Mouse (Mus musculus) cortical plate, adult 2 months (tissue): ENCODE data around the gene Rasal2.

ENCODE experiments used
- CTCF ChIP-seq: fragments of 200-500 bp; IDR thresholded peaks from 2 replicates; pipeline ENCODE4 v1.5.1; 2011; ENCODE audit warnings: mild to moderate bottlenecking, control low read depth, low read length; ENCODE audit not compliant: insufficient read depth; ENCODE audit errors: extremely low read depth
- POLR2A ChIP-seq: fragments of 200-500 bp; IDR thresholded peaks from 2 replicates; pipeline ENCODE4 v1.6.1; 2011; ENCODE audit warnings: mild to moderate bottlenecking, low read length, control low read depth; ENCODE audit not compliant: insufficient read depth; ENCODE audit errors: extremely low read depth

DNA sequence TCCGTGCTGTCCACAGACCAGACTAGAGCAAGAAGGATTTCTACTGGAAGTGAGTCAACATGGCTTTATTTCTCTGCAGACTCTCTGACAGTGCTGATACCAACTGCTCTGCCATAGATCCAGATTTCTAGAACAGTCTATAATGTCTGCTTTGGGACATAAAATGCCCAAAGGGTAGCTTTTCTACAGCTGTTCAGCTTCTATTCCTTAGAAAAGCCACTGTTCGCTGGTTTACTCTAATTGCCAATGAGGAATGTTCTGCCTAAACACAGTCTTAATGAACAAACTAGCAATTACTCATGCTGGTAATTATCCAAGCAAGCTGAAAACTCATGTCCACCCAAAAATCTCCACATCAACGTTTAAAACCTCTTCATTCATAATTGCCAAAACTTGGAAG is 77.6 kb downstream of the Rasal2 start:
- TF ChIP-seq POLR2A (no peak), CTCF (no peak)
